19 mouse cellular contexts compared by ENCODE assay signal in genomic region chr19:25475806-25476205, GRCm38 (mm10). TPM values are rescaled to one million over a fixed set of nuclear protein-coding genes. Genes with fewer than 3 reads are reported as not detected.
DNase-seq lines count a peak whose midpoint lies in the region; ATAC-seq and TF ChIP-seq lines count a peak whose summit lies in the region.
"Not testable (repeated sequence)": the region's sequence is repeated elsewhere in the genome, so short reads cannot be mapped to it uniquely, and the experiment has no call there.
"Had no signal": no experiment of that assay in that cellular context is flagged by ENCODE, and none has a peak within 500 bp of the region (broad histone marks: within the 10 kb centered on the region; RNA-seq: fewer than 3 reads in every experiment).

No protein-coding gene starts in this region.

- whole genome bisulfite sequencing in forebrain, postnatal 0 days = 66% methylated on average over 4 of the region's 4 CpGs
- WGBS in liver, adult 2 months = 64% methylated on average over 4 of the region's 4 CpGs

- not testable (repeated sequence) for ATAC-seq in forebrain, postnatal 0 days

- peak; percentile 45 for TF ChIP-seq RAD21 in MEL (IDR thresholded peaks at IDR 0.05; ENCODE audit: low read depth, low read length)

- not testable (repeated sequence) for TF ChIP-seq POLR2A in MEL (IDR thresholded peaks at IDR 0.05; ENCODE audit: control insufficient read depth in 1 of 2, insufficient read depth in 1 of 2, low read depth in 1 of 2, low read length in 2 of 2, poor library complexity in 1 of 2); bone marrow macrophage, adult 2 months (IDR thresholded peaks at IDR 0.05; ENCODE audit: borderline replicate concordance, low read depth, low read length); liver, adult 2 months (IDR thresholded peaks at IDR 0.05; ENCODE audit: extremely low read depth, insufficient read depth, low read length)

- not testable (repeated sequence) for H3K27me3 ChIP-seq in MEL (ENCODE audit: control insufficient read depth in 1 of 2, insufficient read depth in 2 of 2, low read length in 2 of 2); forebrain, postnatal 0 days (ENCODE audit: insufficient read depth, low read length); liver, adult 2 months (ENCODE audit: control insufficient read depth, insufficient read depth, low read length)

- H3K9ac ChIP-seq in MEL (ENCODE audit: control insufficient read depth, low read depth, low read length, poor library complexity, severe bottlenecking); forebrain, postnatal 0 days; liver, adult 2 months (ENCODE audit: low read depth, low read length): not testable (repeated sequence)

- H3K27ac ChIP-seq in MEL (ENCODE audit: control insufficient read depth, low read depth, low read length); bone marrow macrophage, adult 2 months (ENCODE audit: insufficient read depth, low read depth, low read length); forebrain, postnatal 0 days (ENCODE audit: low read depth, low read length); liver, adult 2 months (replicated peaks; ENCODE audit: insufficient read depth, low read depth, low read length): not testable (repeated sequence)

- not testable (repeated sequence) for H3K4me3 ChIP-seq in MEL (ENCODE audit: control insufficient read depth in 1 of 2, insufficient read depth in 1 of 2, low read depth in 2 of 2, low read length in 2 of 2); bone marrow macrophage, adult 2 months (ENCODE audit: insufficient read depth, low read length); forebrain, postnatal 0 days (ENCODE audit: low read depth, low read length); liver, adult 2 months (ENCODE audit: insufficient read depth, low read depth, low read length)

- not testable (repeated sequence) for H3K9me3 ChIP-seq in MEL (replicated peaks; ENCODE audit: insufficient read depth, low read length); forebrain, postnatal 0 days (ENCODE audit: low read length)

- TF ChIP-seq CTCF in MEL (IDR thresholded peaks at IDR 0.05 in 2 of 3, conservative IDR thresholded peaks at IDR 0.05 in 1 of 3; ENCODE audit: control insufficient read depth in 1 of 3, insufficient read depth in 1 of 3, low read depth in 2 of 3, low read length in 3 of 3, poor library complexity in 1 of 3, severe bottlenecking in 1 of 3) = peak; percentile 55 to 76 (median 68)
- TF ChIP-seq CTCF in bone marrow macrophage, adult 2 months (IDR thresholded peaks at IDR 0.05; ENCODE audit: low read depth, low read length) = peak; percentile 41; the same call in 1 of the 2 replicates
- peak; percentile 45 for TF ChIP-seq CTCF in forebrain, postnatal 0 days (IDR thresholded peaks at IDR 0.05; ENCODE audit: low read depth)
- TF ChIP-seq CTCF in liver, adult 2 months (IDR thresholded peaks at IDR 0.05; ENCODE audit: low read depth, low read length) = peak; percentile 61

- TF ChIP-seq EP300 in MEL (IDR thresholded peaks at IDR 0.05; ENCODE audit: low read depth in 1 of 2, low read length in 2 of 2) = not testable (repeated sequence)

- H3K4me1 ChIP-seq in MEL (ENCODE audit: control insufficient read depth in 1 of 2, insufficient read depth in 2 of 2, low read length in 2 of 2); bone marrow macrophage, adult 2 months (ENCODE audit: control insufficient read depth, insufficient read depth, low read length); forebrain, postnatal 0 days (ENCODE audit: insufficient read depth); liver, adult 2 months (ENCODE audit: control insufficient read depth, insufficient read depth, low read length): not testable (repeated sequence)

- H3K4me2 ChIP-seq in forebrain, postnatal 0 days (ENCODE audit: low read depth) = not testable (repeated sequence)

- H3K36me3 ChIP-seq in MEL (ENCODE audit: control insufficient read depth in 1 of 2, insufficient read depth in 2 of 2, low read length in 2 of 2); forebrain, postnatal 0 days (ENCODE audit: insufficient read depth); liver, adult 2 months (ENCODE audit: control insufficient read depth, insufficient read depth, low read length): not testable (repeated sequence)

- H3K79me2 ChIP-seq in MEL (ENCODE audit: control insufficient read depth, insufficient read depth, low read length, poor library complexity); liver, adult 2 months (ENCODE audit: control insufficient read depth, insufficient read depth, low read length): not testable (repeated sequence)

- peak; percentile 39 to 43 for DNase-seq in B cell, adult 2 months
- peak; percentile 21 for DNase-seq in MEL (ENCODE audit: low read depth, low spot score)
- DNase-seq in forebrain, postnatal 0 days; liver, adult 2 months (ENCODE audit: extremely low read depth, low read depth, low spot score): not testable (repeated sequence)
- DNase-seq in induced T-regulatory cell, adult 2 months (ENCODE audit: low read depth) = peak; percentile 14
- DNase-seq in spleen, postnatal 10 days (ENCODE audit: low spot score in 2 of 2) = peak; percentile 14 to 58
- peak; percentile 12 for DNase-seq in thymus, postnatal 25 days

TF ChIP-seq in MEL, 35 proteins besides CTCF, POLR2A, EP300 and RAD21:
- peak; percentile 52 for TF ChIP-seq SMC3 (IDR thresholded peaks at IDR 0.05; ENCODE audit: low read depth, low read length)

RNA-seq across cellular contexts. Expression of gene Dmrt1, which starts 29.6 kb away (rescaled TPM):
- not detected in 2 replicates for total RNA-seq in MEL (2012; rRNA removed)
- not detected for polyA plus RNA-seq in MEL (2012; ENCODE audit: insufficient read depth in 1 of 2, insufficient read length in 2 of 2, low read depth in 1 of 2, low replicate concordance in 2 of 2, missing spikeins in 1 of 2)
- polyA plus RNA-seq in bone marrow macrophage, adult 2 months (2012; ENCODE audit: insufficient read depth, insufficient read length, missing spikeins) = not detected in 2 replicates
- not detected in 2 replicates for total RNA-seq in forebrain, postnatal 0 days (2014; rRNA removed)
- polyA plus RNA-seq in forebrain, postnatal 0 days (2015; fragmentation: Nextera tagmentation; extraction: Ambion mirVana) = not detected in 2 replicates
- total RNA-seq in liver, adult 2 months (2014; rRNA removed) = not detected in 2 replicates
- not detected in 2 replicates for polyA plus RNA-seq in liver, adult 2 months (2012; rRNA removed)
- total RNA-seq: adrenal gland, adult 2 months; gastrocnemius, postnatal 14 days; heart, adult 8-10 months; monocyte, adult 5-6 weeks had no signal
- polyA plus RNA-seq: adrenal gland, adult 2 months; CD4-positive, CD25-positive, alpha-beta regulatory T cell, adult 4 months; cerebellum, adult 2 months; frontal cortex, adult 2 months; heart, embryonic 16.5 days; hindbrain, embryonic 14.5 days; liver, embryonic 16.5 days; stomach, embryonic 16.5 days had no signal
